Mouse (Mus musculus) CH12.LX (cell line): Measurements from ENCODE around the gene Srgap2. TPM values are rescaled to one million over a fixed set of nuclear protein-coding genes. Genes with fewer than 3 reads are reported as not detected.

Experiments used
- DNase-seq: peaks from one replicate; pipeline ENCODE4 v3.0.0-alpha.2; 2013; ENCODE audit errors: extremely low read depth
- H3K27ac ChIP-seq: 2 replicates; pipeline ENCODE4 v1.5.1; 2012; ENCODE audit warnings: low read depth, mild to moderate bottlenecking, control low read depth, moderate library complexity; ENCODE audit not compliant: insufficient read depth
- H3K27me3 ChIP-seq: replicated peaks from 2 replicates; pipeline ENCODE3; 2012; ENCODE audit warnings: inconsistent platforms
- H3K36me3 ChIP-seq, 2 experiments: replicated peaks in 1 of 2; 2 replicates each; pipeline versions ENCODE3 to v1.6.1; 2012; ENCODE audit warnings: inconsistent platforms in 1 of 2, low read length in 1 of 2, mild to moderate bottlenecking in 1 of 2, mixed read lengths in 1 of 2, moderate library complexity in 1 of 2; ENCODE audit not compliant: control insufficient read depth in 1 of 2, insufficient read depth in 1 of 2
- H3K4me1 ChIP-seq, 2 experiments: 2 replicates each; pipeline ENCODE4 v1.6.1; 2012; ENCODE audit warnings: inconsistent platforms in 1 of 2, moderate library complexity in 1 of 2; ENCODE audit not compliant: insufficient read depth in 2 of 2, control insufficient read depth in 1 of 2
- H3K4me2 ChIP-seq: 2 replicates; pipeline ENCODE4 v1.6.1; 2012; ENCODE audit warnings: low read depth, mild to moderate bottlenecking, control low read depth; ENCODE audit not compliant: poor library complexity, insufficient read depth, severe bottlenecking
- H3K4me3 ChIP-seq, 3 experiments: fragments of 150-350 bp in 1 of 3; sonication (generic) in 1 of 3; replicated peaks in 1 of 3; 2 replicates each; pipeline versions ENCODE3 to v1.5.1; 2011 to 2012; ENCODE audit warnings: low read depth in 2 of 3, low read length in 2 of 3, mild to moderate bottlenecking in 2 of 3, moderate library complexity in 2 of 3, control low read depth in 1 of 3, improper control_type of control experiment in 1 of 3, inconsistent platforms in 1 of 3, mixed read lengths in 1 of 3; ENCODE audit not compliant: poor library complexity in 1 of 3
- H3K79me2 ChIP-seq: replicated peaks from 2 replicates; pipeline ENCODE4 v1.6.1; 2012; ENCODE audit warnings: mild to moderate bottlenecking, moderate library complexity; ENCODE audit not compliant: control insufficient read depth, poor library complexity, insufficient read depth, severe bottlenecking; ENCODE audit errors: extremely low read depth
- H3K9ac ChIP-seq: 2 replicates; pipeline ENCODE4 v1.6.1; 2012; ENCODE audit warnings: low read depth, mild to moderate bottlenecking, control low read depth, moderate library complexity; ENCODE audit not compliant: insufficient read depth
- H3K9me3 ChIP-seq: replicated peaks from 2 replicates; pipeline ENCODE3; 2012; ENCODE audit warnings: low read length, inconsistent platforms, mixed read lengths
- BHLHE40 ChIP-seq: IDR thresholded peaks from 2 replicates; pipeline ENCODE4 v1.6.1; 2011; ENCODE audit warnings: mild to moderate bottlenecking, low read depth, low read length, improper control_type of control experiment
- CHD1 ChIP-seq: IDR thresholded peaks from 2 replicates; pipeline ENCODE4 v1.6.1; 2012; ENCODE audit warnings: low read depth, low read length, improper control_type of control experiment, inconsistent platforms
- CTCF ChIP-seq, 2 experiments: IDR thresholded peaks in 1 of 2; conservative IDR thresholded peaks in 1 of 2; 2 replicates each; pipeline ENCODE4 v1.5.1; 2011 to 2012; ENCODE audit warnings: low read depth in 2 of 2, low read length in 2 of 2, improper control_type of control experiment in 1 of 2, inconsistent platforms in 1 of 2, mild to moderate bottlenecking in 1 of 2, moderate library complexity in 1 of 2
- ELF1 ChIP-seq: IDR thresholded peaks from 2 replicates; pipeline ENCODE4 v1.6.1; 2014; ENCODE audit warnings: low read depth, mild to moderate bottlenecking, inconsistent platforms, low read length, improper control_type of control experiment
- EP300 ChIP-seq: IDR thresholded peaks from 2 replicates; pipeline ENCODE4 v1.6.1; 2011; ENCODE audit warnings: low read length, improper control_type of control experiment
- HCFC1 ChIP-seq: IDR thresholded peaks from 2 replicates; pipeline ENCODE4 v1.6.1; 2012; ENCODE audit warnings: low read depth, mild to moderate bottlenecking, inconsistent platforms, low read length, improper control_type of control experiment
- IRF4 ChIP-seq: IDR thresholded peaks from 2 replicates; pipeline ENCODE4 v1.6.1; 2014; ENCODE audit warnings: low read depth, mild to moderate bottlenecking, inconsistent platforms, low read length, improper control_type of control experiment
- JUN ChIP-seq: IDR thresholded peaks from 2 replicates; pipeline ENCODE4 v1.6.1; 2011; ENCODE audit warnings: low read depth, mild to moderate bottlenecking, low read length, improper control_type of control experiment, moderate library complexity; ENCODE audit not compliant: insufficient read depth
- JUND ChIP-seq: conservative IDR thresholded peaks from 2 replicates; pipeline ENCODE4 v1.6.1; 2011; ENCODE audit warnings: low read depth, low read length, improper control_type of control experiment
- MAX ChIP-seq: IDR thresholded peaks from 2 replicates; pipeline ENCODE4 v1.6.1; 2011; ENCODE audit warnings: low read length, improper control_type of control experiment
- MAZ ChIP-seq: IDR thresholded peaks from 2 replicates; pipeline ENCODE4 v1.6.1; 2012; ENCODE audit warnings: low read depth, mild to moderate bottlenecking, inconsistent platforms, low read length, improper control_type of control experiment, moderate library complexity
- NELFE ChIP-seq: IDR thresholded peaks from 2 replicates; pipeline ENCODE4 v1.6.1; 2011; ENCODE audit warnings: low read depth, low read length, improper control_type of control experiment
- RAD21 ChIP-seq: IDR thresholded peaks from 2 replicates; pipeline ENCODE4 v1.6.1; 2011; ENCODE audit warnings: low read depth, mild to moderate bottlenecking, low read length, improper control_type of control experiment, moderate library complexity
- RCOR1 ChIP-seq: conservative IDR thresholded peaks from 2 replicates; pipeline ENCODE4 v1.6.1; 2012; ENCODE audit warnings: low read depth, mild to moderate bottlenecking, inconsistent platforms, low read length, improper control_type of control experiment
- SMC3 ChIP-seq: IDR thresholded peaks from 2 replicates; pipeline ENCODE4 v1.6.1; 2011; ENCODE audit warnings: low read depth, low read length, improper control_type of control experiment
- ZC3H11A ChIP-seq: IDR thresholded peaks from 2 replicates; pipeline ENCODE4 v1.6.1; 2012; ENCODE audit warnings: low read depth, mild to moderate bottlenecking, inconsistent platforms, low read length, improper control_type of control experiment
- ZKSCAN1 ChIP-seq: IDR thresholded peaks from 2 replicates; pipeline ENCODE4 v1.6.1; 2012; ENCODE audit warnings: low read depth, inconsistent platforms, low read length, improper control_type of control experiment, borderline replicate concordance
- ZMIZ1 ChIP-seq: IDR thresholded peaks from 2 replicates; pipeline ENCODE4 v1.6.1; 2012; ENCODE audit warnings: low read depth, mild to moderate bottlenecking, inconsistent platforms, low read length, improper control_type of control experiment
- dilution Hi-C: fragments of 300-500 bp; cut with MboI; formaldehyde crosslinking; loops from 2 replicates; pipeline ENCODE4 v1.14.3; 2020; ENCODE audit warnings: low sequenced_read_pairs; ENCODE audit not compliant: extremely low pct_unique_long_range_greater_than_20kb, extremely low pct_ligation_motif_present
- in situ Hi-C: fragments of 300-500 bp; cut with MboI; formaldehyde crosslinking; loops from 3 replicates; pipeline ENCODE4 v1.14.3; 2019; ENCODE audit warnings: low sequenced_read_pairs, low pct_ligation_motif_present, low pct_unique_long_range_greater_than_20kb, mixed read lengths
- polyA plus RNA-seq: library from polyadenylated mRNA; unstranded; fragments of >175 nt; gene quantifications from 2 replicates; pipeline ENCODE4 v1.2.1, GENCODE M21; 2012; ENCODE audit warnings: low read depth; ENCODE audit not compliant: insufficient read length
- total RNA-seq, 2 experiments: library from RNA; depleted of rRNA; stranded (reverse); fragments of 300-350 nt in 1 of 2; fragments of >200 nt in 1 of 2; gene quantifications; 2 replicates each; pipeline ENCODE4 v1.2.3; 2012 to 2014

Srgap2 gene
- total and polyA plus RNA-seq, 3 experiments = 9.7 to 28.1 (median 26.8) TPM

- in situ Hi-C loops = no loop called here
- H3K9me3 ChIP-seq = no peaks in the 10 kb centered on the region
- H3K4me2 ChIP-seq = no peak overlapping the region
- no peak overlapping the region for H3K4me3 ChIP-seq
- H3K79me2 ChIP-seq = no peaks in the 10 kb centered on the region
- H3K27ac ChIP-seq = no peak overlapping the region
- peaks cover 47 to 86% of the 10 kb centered on the region in 2 experiments for H3K36me3 ChIP-seq
- no peak for TF ChIP-seq NELFE
- TF ChIP-seq MAZ = no peak
- TF ChIP-seq ELF1 = no peak
- TF ChIP-seq HCFC1 = no peak
- H3K27me3 ChIP-seq = no peaks in the 10 kb centered on the region
- dilution Hi-C loops = no loop called here
- no peak overlapping the region for H3K9ac ChIP-seq
- H3K4me1 ChIP-seq = no peaks in the 10 kb centered on the region
- DNase-seq = no peak
Measured at GRCm38 (mm10) chr1:131293922-131294250, 233.3 kb downstream of the Srgap2 start.

GRCm38 (mm10) chr1:131293221-131293921 lies 233.8 kb downstream of the Srgap2 start:
- in situ Hi-C loops = no loop called here
- no peak for DNase-seq
- no peak overlapping the region for H3K27ac ChIP-seq

GRCm38 (mm10) chr1:131290648-131291047 lies 236.5 kb downstream of the Srgap2 start:
- dilution Hi-C loops = no loop called here
- Histone ChIP-seq H3K27me3 (no peaks in the 10 kb centered on the region), H3K9me3 (no peaks in the 10 kb centered on the region), H3K36me3 (peaks cover 29 to 81% of the 10 kb centered on the region in 2 experiments), H3K27ac (no peak overlapping the region), H3K4me2 (no peak overlapping the region), H3K4me1 (no peaks in the 10 kb centered on the region), H3K9ac (no peak overlapping the region), H3K79me2 (no peaks in the 10 kb centered on the region), H3K4me3 (no peak overlapping the region)
- TF ChIP-seq ELF1 (no peak), ZKSCAN1 (no peak), BHLHE40 (no peak), CTCF (conservative IDR thresholded peaks at IDR 0.05 in 1 of 2, IDR thresholded peaks at IDR 0.05 in 1 of 2; ENCODE audit: low read depth in 2 of 2, low read length in 2 of 2) (peak; percentile 42 to 88), JUN (no peak), MAX (no peak), ZC3H11A (peak; percentile 50), ZMIZ1 (no peak), RAD21 (peak; percentile 89), SMC3 (peak; percentile 93), IRF4 (no peak), EP300 (no peak), JUND (no peak)
- peak; percentile 74 for DNase-seq
- in situ Hi-C loops = no loop called here

More at GRCm38 (mm10) chr1:131293221-131293921, 233.8 kb downstream of the Srgap2 start:
- H3K27me3 ChIP-seq = no peaks in the 10 kb centered on the region
- TF ChIP-seq RCOR1 (no peak), RAD21 (peak; percentile 27), CTCF (conservative IDR thresholded peaks at IDR 0.05 in 1 of 2, IDR thresholded peaks at IDR 0.05 in 1 of 2; ENCODE audit: low read depth in 2 of 2, low read length in 2 of 2) (peak in 1 of 2 experiments; percentile 28; a peak in 2 of 4 replicates), CHD1 (no peak), ELF1 (no peak), NELFE (no peak), SMC3 (peak; percentile 30), ZKSCAN1 (no peak)
- no peak overlapping the region for H3K4me3 ChIP-seq
- H3K9ac ChIP-seq = no peak overlapping the region
- H3K36me3 ChIP-seq = peaks cover 46 to 87% of the 10 kb centered on the region in 2 experiments
- no peaks in the 10 kb centered on the region for H3K79me2 ChIP-seq
- no peaks in the 10 kb centered on the region for H3K4me1 ChIP-seq
- dilution Hi-C loops = no loop called here
- no peaks in the 10 kb centered on the region for H3K9me3 ChIP-seq
- H3K4me2 ChIP-seq = no peak overlapping the region
